Mouse (Mus musculus) lung, embryonic 15.5 days (tissue): ENCODE data around the gene Cwh43. TPM values are rescaled to one million over a fixed set of nuclear protein-coding genes. Genes with fewer than 3 reads are reported as not detected.

ENCODE experiments used
- ATAC-seq: fragments of 200-750 bp; cut with Nextera tagmentation; 2 replicates; pipeline ENCODE4 v1.8.0; 2017; ENCODE audit warnings: moderate number of reproducible peaks, borderline replicate concordance; ENCODE audit not compliant: low FRiP score, low TSS enrichment; ENCODE audit errors: extremely low read depth
- H3K27ac ChIP-seq: fragments of 300-500 bp; sonication (generic); 2 replicates; pipeline ENCODE4 v1.5.1; 2015; ENCODE audit warnings: moderate library complexity, mild to moderate bottlenecking, inconsistent platforms
- H3K27me3 ChIP-seq: fragments of 300-500 bp; sonication (generic); 2 replicates; pipeline ENCODE4 v1.6.1; 2015; ENCODE audit warnings: inconsistent platforms
- H3K36me3 ChIP-seq: fragments of 300-500 bp; sonication (generic); 2 replicates; pipeline ENCODE4 v1.6.1; 2015; ENCODE audit warnings: inconsistent platforms
- H3K4me1 ChIP-seq: fragments of 300-500 bp; sonication (generic); 2 replicates; pipeline ENCODE4 v1.6.1; 2015; ENCODE audit warnings: inconsistent platforms
- H3K4me2 ChIP-seq: fragments of 300-500 bp; sonication (generic); 2 replicates; pipeline ENCODE4 v1.6.1; 2015; ENCODE audit warnings: inconsistent platforms, mild to moderate bottlenecking, moderate library complexity
- H3K4me3 ChIP-seq: fragments of 300-500 bp; sonication (generic); 2 replicates; pipeline ENCODE4 v1.5.1; 2015; ENCODE audit warnings: mild to moderate bottlenecking, inconsistent platforms
- H3K9ac ChIP-seq: fragments of 300-500 bp; sonication (generic); 2 replicates; pipeline ENCODE4 v1.6.1; 2015; ENCODE audit warnings: inconsistent platforms
- H3K9me3 ChIP-seq: fragments of 300-500 bp; sonication (generic); 2 replicates; pipeline ENCODE4 v1.6.1; 2016; ENCODE audit warnings: inconsistent platforms
- WGBS: fragments of 180-500 bp; shearing (Covaris S2); methylation state at CpG from one replicate; pipeline ENCODE4 v1.1.7; 2015; 5-methylcytosine and 5-hydroxymethylcytosine counted together
- polyA plus RNA-seq: library from polyadenylated mRNA; unstranded; fragments of >200 nt; fragmentation: Nextera tagmentation; extraction: Ambion mirVana; gene quantifications from 2 replicates; pipeline ENCODE4 v1.2.1, GENCODE M21; 2015

Gene Cwh43
- polyA plus RNA-seq, 1 experiment from 2014 or later, result not detected

- Histone ChIP-seq H3K4me1 (0 out of 2 replicates have a peak, but pooled peaks cover 4% of the 10 kb centered on the region), H3K27ac (no peak overlapping the region), H3K36me3 (no peaks in the 10 kb centered on the region), H3K4me3 (no peak overlapping the region), H3K27me3 (no peaks in the 10 kb centered on the region), H3K4me2 (no peak overlapping the region), H3K9ac (no peak overlapping the region), H3K9me3 (no peaks in the 10 kb centered on the region)
- 53% methylated on average over 4 of the region's 4 CpGs for WGBS
- ATAC-seq, result no peak
Measured at GRCm38 (mm10) chr5:73486451-73486850, 80.6 kb downstream of the Cwh43 start.

GRCm38 (mm10) chr5:73489915-73490314 lies 84.0 kb downstream of the Cwh43 start:
- ATAC-seq, result no peak
- Histone ChIP-seq H3K36me3 (no peaks in the 10 kb centered on the region), H3K4me3 (peak overlapping the region; percentile 79), H3K4me2 (peak overlapping the region; percentile 98), H3K4me1 (peaks cover 9% of the 10 kb centered on the region; the same call in 1 of the 2 replicates), H3K27ac (peak overlapping the region; percentile 88), H3K9ac (peak overlapping the region; percentile 58), H3K9me3 (no peaks in the 10 kb centered on the region), H3K27me3 (no peaks in the 10 kb centered on the region)
- 3% methylated on average over 14 of the region's 14 CpGs for WGBS

GRCm38 (mm10) chr5:73490596-73491073 lies 84.8 kb downstream of the Cwh43 start:
- H3K36me3 ChIP-seq, result no peaks in the 10 kb centered on the region
- H3K27me3 ChIP-seq, result no peaks in the 10 kb centered on the region
- no peaks in the 10 kb centered on the region for H3K9me3 ChIP-seq
- H3K4me2 ChIP-seq, result peak overlapping the region; percentile 98
- H3K27ac ChIP-seq, result peak overlapping the region; percentile 92
- WGBS, result under 1% methylated on average over 37 of the region's 37 CpGs
- H3K4me3 ChIP-seq, result peak overlapping the region; percentile 79
- peak; percentile 98 for ATAC-seq
- peak overlapping the region; percentile 67 for H3K9ac ChIP-seq
- peaks cover 9% of the 10 kb centered on the region; the same call in 1 of the 2 replicates for H3K4me1 ChIP-seq

GRCm38 (mm10) chr5:73491074-73491836 lies 85.4 kb downstream of the Cwh43 start:
- H3K36me3 ChIP-seq, result no peaks in the 10 kb centered on the region
- WGBS, result 1% methylated on average over 69 of the region's 70 CpGs
- peak overlapping the region; percentile 67 for H3K9ac ChIP-seq
- H3K27ac ChIP-seq, result peak overlapping the region; percentile 92
- H3K4me3 ChIP-seq, result peak overlapping the region; percentile 79
- peaks cover 9% of the 10 kb centered on the region; the same call in 1 of the 2 replicates for H3K4me1 ChIP-seq
- peak; percentile 58 for ATAC-seq
- no peaks in the 10 kb centered on the region for H3K9me3 ChIP-seq
- H3K27me3 ChIP-seq, result no peaks in the 10 kb centered on the region
- peak overlapping the region; percentile 98 for H3K4me2 ChIP-seq

- H3K9ac ChIP-seq, result peak overlapping the region; percentile 67
- under 1% methylated on average over 59 of the region's 59 CpGs for WGBS
- H3K4me1 ChIP-seq, result peaks cover 9% of the 10 kb centered on the region; the same call in 1 of the 2 replicates
- no peaks in the 10 kb centered on the region for H3K27me3 ChIP-seq
- peak overlapping the region; percentile 79 for H3K4me3 ChIP-seq
- H3K9me3 ChIP-seq, result no peaks in the 10 kb centered on the region
- H3K36me3 ChIP-seq, result no peaks in the 10 kb centered on the region
- peak overlapping the region; percentile 92 for H3K27ac ChIP-seq
- peak overlapping the region; percentile 98 for H3K4me2 ChIP-seq
- ATAC-seq, result peak; percentile 70
Measured at GRCm38 (mm10) chr5:73491837-73492720, 86.2 kb downstream of the Cwh43 start.

GRCm38 (mm10) chr5:73497401-73497800 lies 91.5 kb downstream of the Cwh43 start:
- Histone ChIP-seq H3K4me2 (no peak overlapping the region), H3K9me3 (no peaks in the 10 kb centered on the region), H3K9ac (no peak overlapping the region), H3K27me3 (no peaks in the 10 kb centered on the region), H3K36me3 (no peaks in the 10 kb centered on the region), H3K4me3 (no peak overlapping the region), H3K27ac (no peak overlapping the region), H3K4me1 (peaks cover 17% of the 10 kb centered on the region; the same call in 1 of the 2 replicates)
- no peak for ATAC-seq
- 61% methylated on average over 3 of the region's 3 CpGs for WGBS

- Histone ChIP-seq H3K4me2 (no peak overlapping the region), H3K27me3 (no peaks in the 10 kb centered on the region), H3K4me1 (0 out of 2 replicates have a peak, but pooled peaks cover 12% of the 10 kb centered on the region), H3K27ac (no peak overlapping the region), H3K9me3 (no peaks in the 10 kb centered on the region), H3K9ac (no peak overlapping the region), H3K4me3 (no peak overlapping the region), H3K36me3 (no peaks in the 10 kb centered on the region)
- no peak for ATAC-seq
- 80% methylated on average over 8 of the region's 8 CpGs for WGBS
Measured at GRCm38 (mm10) chr5:73498559-73498958, 92.7 kb downstream of the Cwh43 start.

GRCm38 (mm10) chr5:73500867-73501440 lies 95.1 kb downstream of the Cwh43 start:
- no peak overlapping the region for H3K4me2 ChIP-seq
- no peaks in the 10 kb centered on the region for H3K9me3 ChIP-seq
- H3K27ac ChIP-seq, result no peak overlapping the region
- WGBS, result 74% methylated on average over 7 of the region's 7 CpGs
- H3K36me3 ChIP-seq, result no peaks in the 10 kb centered on the region
- H3K27me3 ChIP-seq, result no peaks in the 10 kb centered on the region
- no peak for ATAC-seq
- H3K9ac ChIP-seq, result no peak overlapping the region
- H3K4me1 ChIP-seq, result 0 out of 2 replicates have a peak, but pooled peaks cover 12% of the 10 kb centered on the region
- no peak overlapping the region for H3K4me3 ChIP-seq

- H3K27ac ChIP-seq, result no peak overlapping the region
- no peak for ATAC-seq
Measured at GRCm38 (mm10) chr5:73502422-73502821, 96.5 kb downstream of the Cwh43 start.

More at GRCm38 (mm10) chr5:73502422-73502821, 96.5 kb downstream of the Cwh43 start:
- Histone ChIP-seq H3K4me1 (peaks cover 16% of the 10 kb centered on the region; the same call in 1 of the 2 replicates), H3K36me3 (no peaks in the 10 kb centered on the region), H3K4me2 (no peak overlapping the region), H3K9me3 (no peaks in the 10 kb centered on the region), H3K27me3 (no peaks in the 10 kb centered on the region), H3K9ac (no peak overlapping the region), H3K4me3 (no peak overlapping the region)
- 86% methylated on average over 9 of the region's 9 CpGs for WGBS
